Mouse (Mus musculus): ENCODE measurements at regions not wholly inside any gene's neighbourhood (a gene's known extent, or its start where the extent isn't known, plus 50 kb on each side); places are given as distances from the start of the nearest gene placed in this dataset.

DNA sequence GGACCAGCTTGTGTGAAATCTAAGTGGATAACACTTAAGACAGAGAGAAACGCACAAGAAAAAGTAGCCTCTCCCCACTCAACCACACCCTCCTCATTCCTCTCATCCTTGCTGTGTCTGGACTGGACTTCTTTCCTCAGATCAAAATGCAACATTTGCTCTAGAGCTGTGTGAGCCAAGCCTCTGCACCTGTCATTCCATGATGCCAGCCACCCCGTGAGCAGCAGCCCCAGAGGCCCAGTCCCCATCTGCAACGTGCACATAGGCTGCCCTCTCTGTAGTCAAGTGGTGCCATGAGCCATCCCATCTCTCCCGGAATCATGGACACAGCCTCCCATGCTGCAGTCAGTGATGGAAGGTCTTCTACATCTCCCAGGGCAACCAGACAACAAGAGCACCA lies 55.1 kb upstream of the Gpc1 start:
- Histone ChIP-seq H3K27me3 (replicated peaks) (peaks cover 70% of the 10 kb centered on the region), H3K9me3 (no peaks in the 10 kb centered on the region), H3K4me1 (peaks cover 19% of the 10 kb centered on the region), H3K36me3 (replicated peaks; ENCODE audit: low read length) (no peaks in the 10 kb centered on the region), H3K4me3 (replicated peaks) (no peak overlapping the region)
- TF ChIP-seq GATA1 (IDR thresholded peaks at IDR 0.05; ENCODE audit: borderline replicate concordance, low read length) (no peak), FLI1 (IDR thresholded peaks at IDR 0.05; ENCODE audit: low read length) (no peak)

DNA sequence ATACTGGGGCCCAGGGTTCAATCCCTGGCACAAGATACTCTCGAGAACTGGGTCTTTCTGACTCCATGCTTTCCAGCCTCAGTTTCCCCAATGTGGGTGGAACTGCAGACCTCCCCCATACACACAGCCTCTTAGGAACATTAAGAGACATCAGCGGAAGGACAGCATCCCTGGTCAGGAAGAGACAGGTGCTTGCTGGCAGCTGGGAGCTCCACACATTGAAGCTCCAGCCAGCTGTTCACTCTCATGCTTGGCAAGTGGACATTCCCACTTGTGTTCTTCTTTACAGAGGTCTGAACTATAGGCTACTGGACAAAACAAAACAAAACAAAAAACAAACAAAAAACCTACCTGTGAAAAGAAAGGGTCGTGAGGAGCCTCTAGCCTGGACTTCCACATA lies 55.5 kb upstream of the Gpc1 start:
- Histone ChIP-seq H3K36me3 (replicated peaks; ENCODE audit: low read length) (no peaks in the 10 kb centered on the region), H3K4me3 (replicated peaks) (no peak overlapping the region), H3K27me3 (replicated peaks) (peaks cover 72% of the 10 kb centered on the region), H3K9me3 (no peaks in the 10 kb centered on the region), H3K4me1 (peaks cover 19% of the 10 kb centered on the region)
- TF ChIP-seq FLI1 (IDR thresholded peaks at IDR 0.05; ENCODE audit: low read length) (no peak), GATA1 (IDR thresholded peaks at IDR 0.05; ENCODE audit: borderline replicate concordance, low read length) (no peak)

DNA sequence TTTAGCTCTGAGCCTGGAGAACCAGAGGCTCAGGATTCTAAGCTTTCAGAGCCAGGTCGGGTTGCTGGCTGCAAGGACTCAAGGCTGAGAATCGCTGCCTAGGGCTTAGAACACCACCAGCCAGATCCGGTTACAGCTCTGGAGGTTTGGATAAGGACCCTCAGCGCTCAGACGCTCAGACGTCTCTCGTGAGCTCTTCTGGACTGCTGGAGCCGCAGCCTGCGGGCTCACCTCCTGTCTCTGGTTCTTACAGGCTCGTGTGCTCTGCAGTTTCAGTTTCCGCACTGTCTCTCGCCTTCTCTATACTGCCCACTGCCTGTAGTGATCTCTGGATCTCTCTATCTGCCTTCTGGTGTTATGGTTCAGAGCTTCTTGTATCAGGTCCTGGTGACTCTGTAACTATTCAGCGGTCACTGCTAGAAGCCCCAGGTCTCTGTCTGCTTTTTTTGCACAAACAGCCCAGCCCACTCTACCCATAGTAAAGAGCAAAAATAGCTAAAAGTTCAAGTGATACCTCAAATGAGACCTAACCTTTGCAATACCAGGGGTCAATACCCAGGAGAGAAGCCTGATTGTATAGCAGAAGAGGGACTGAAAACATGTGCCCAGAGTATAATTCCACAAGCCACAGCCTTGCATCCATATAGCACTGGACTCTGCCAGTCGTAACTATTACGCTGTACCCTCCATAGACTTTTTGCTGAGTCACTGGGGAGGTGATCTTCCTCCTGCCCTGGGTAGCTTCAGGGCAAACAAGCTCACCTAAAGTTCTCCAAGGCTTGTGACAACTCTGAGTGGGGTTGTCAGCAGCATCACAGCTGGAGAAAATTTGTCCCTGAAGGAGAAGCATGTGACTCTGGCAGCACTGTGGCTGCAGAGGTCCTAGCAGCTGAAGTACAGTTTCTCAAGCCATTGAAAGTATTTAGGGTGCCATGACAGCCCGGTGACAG lies 56.4 kb upstream of the Gpc1 start:
- no peak for TF ChIP-seq GATA1 (IDR thresholded peaks at IDR 0.05; ENCODE audit: borderline replicate concordance, low read length)
- no peak for TF ChIP-seq FLI1 (IDR thresholded peaks at IDR 0.05; ENCODE audit: low read length)
- peak overlapping the region; percentile 86 for H3K4me3 ChIP-seq (replicated peaks)
- H3K36me3 ChIP-seq (replicated peaks; ENCODE audit: low read length): no peaks in the 10 kb centered on the region

DNA sequence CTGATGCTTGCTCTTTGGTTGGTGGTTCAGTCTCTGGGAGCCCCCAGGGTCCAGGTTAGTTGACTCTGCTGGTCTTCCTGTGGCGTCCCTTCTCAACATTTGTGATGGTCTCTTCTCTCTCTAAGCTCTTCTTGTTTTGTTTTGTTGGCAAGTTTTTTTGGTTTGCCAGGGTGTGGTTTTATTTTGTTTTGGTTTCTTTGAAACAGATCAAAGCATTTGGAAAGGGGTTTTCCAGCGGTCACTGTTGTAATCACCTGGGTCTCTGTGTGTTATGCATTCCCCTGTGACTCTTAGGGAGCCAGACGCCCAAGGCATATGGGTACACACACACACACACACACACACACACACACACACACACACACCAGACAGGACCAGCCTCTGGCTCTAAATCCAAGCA lies 57.4 kb upstream of the Gpc1 start:
- H3K4me3 ChIP-seq (replicated peaks): no peak overlapping the region
- TF ChIP-seq FLI1 (IDR thresholded peaks at IDR 0.05; ENCODE audit: low read length) (no peak), GATA1 (IDR thresholded peaks at IDR 0.05; ENCODE audit: borderline replicate concordance, low read length) (no peak)
- H3K27me3 ChIP-seq (replicated peaks): peaks cover 77% of the 10 kb centered on the region

More for the DNA sequence above, 56.4 kb upstream of the Gpc1 start:
- H3K9me3 ChIP-seq: no peaks in the 10 kb centered on the region
- peaks cover 19% of the 10 kb centered on the region for H3K4me1 ChIP-seq
- H3K27me3 ChIP-seq (replicated peaks): peaks cover 72% of the 10 kb centered on the region

DNA sequence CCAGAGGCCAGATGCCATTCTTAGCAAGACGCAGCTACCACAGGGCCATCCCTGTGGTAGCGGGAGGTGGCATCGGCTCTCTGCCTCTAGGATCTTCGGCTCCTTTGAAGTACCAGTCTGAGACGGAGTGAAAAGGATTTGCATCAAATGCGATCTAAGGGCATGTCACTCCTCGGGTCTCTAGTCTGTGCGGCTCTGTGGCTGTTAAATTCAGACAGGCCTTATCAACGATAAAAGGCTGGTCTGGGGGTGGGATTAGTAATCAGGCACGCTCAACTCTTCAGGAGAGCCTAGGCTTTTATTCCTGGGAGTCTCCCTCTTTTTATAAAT lies 58.7 kb upstream of the Gpc1 start:
- Histone ChIP-seq H3K9me3 (no peaks in the 10 kb centered on the region), H3K27me3 (replicated peaks) (peaks cover 79% of the 10 kb centered on the region)
- no peak for TF ChIP-seq FLI1 (IDR thresholded peaks at IDR 0.05; ENCODE audit: low read length)

More for the DNA sequence above, 57.4 kb upstream of the Gpc1 start:
- Histone ChIP-seq H3K9me3 (no peaks in the 10 kb centered on the region), H3K4me1 (peaks cover 19% of the 10 kb centered on the region), H3K36me3 (replicated peaks; ENCODE audit: low read length) (no peaks in the 10 kb centered on the region)

DNA sequence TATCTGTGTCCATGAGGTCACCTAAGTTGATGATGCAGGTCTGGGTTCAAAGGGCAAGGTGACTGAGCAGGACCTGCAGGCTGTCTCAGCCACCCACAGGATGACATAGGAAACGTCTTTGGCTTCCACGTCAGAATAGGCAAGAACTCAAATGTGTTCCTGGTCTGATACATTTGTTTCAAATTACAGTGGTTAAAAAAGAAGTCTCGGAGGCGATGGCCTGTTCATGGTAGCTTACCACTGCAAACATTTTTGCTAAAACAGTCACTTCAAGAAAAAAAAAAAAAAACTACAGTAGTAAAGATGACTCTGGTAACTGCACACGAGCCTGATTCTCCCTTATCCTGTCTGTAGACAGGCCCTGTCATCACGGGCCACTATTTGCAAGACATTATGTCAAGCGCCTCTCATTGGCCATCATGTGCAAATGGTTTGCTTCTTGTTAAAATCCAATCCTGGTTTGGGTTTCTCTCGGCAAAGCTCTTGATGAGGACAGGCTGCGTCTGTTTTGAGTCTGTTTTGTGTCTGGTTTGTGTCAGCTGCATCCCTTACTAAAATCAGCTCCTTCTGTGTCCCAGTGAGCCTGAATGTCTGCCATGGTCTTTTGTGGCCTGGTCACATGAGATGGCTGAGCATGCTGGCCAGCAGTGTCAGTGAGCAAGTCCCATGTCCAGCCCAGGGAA lies 59.2 kb upstream of the Gpc1 start:
- no peak for TF ChIP-seq GATA1 (IDR thresholded peaks at IDR 0.05; ENCODE audit: borderline replicate concordance, low read length)
- no peak for TF ChIP-seq FLI1 (IDR thresholded peaks at IDR 0.05; ENCODE audit: low read length)
- H3K9me3 ChIP-seq: no peaks in the 10 kb centered on the region
- H3K27me3 ChIP-seq (replicated peaks): peaks cover 79% of the 10 kb centered on the region
- H3K36me3 ChIP-seq (replicated peaks; ENCODE audit: low read length): no peaks in the 10 kb centered on the region
- peaks cover 19% of the 10 kb centered on the region for H3K4me1 ChIP-seq
- no peak overlapping the region for H3K4me3 ChIP-seq (replicated peaks)

More for the DNA sequence above, 58.7 kb upstream of the Gpc1 start:
- no peaks in the 10 kb centered on the region for H3K36me3 ChIP-seq (replicated peaks; ENCODE audit: low read length)
- H3K4me3 ChIP-seq (replicated peaks): no peak overlapping the region
- peaks cover 19% of the 10 kb centered on the region for H3K4me1 ChIP-seq

DNA sequence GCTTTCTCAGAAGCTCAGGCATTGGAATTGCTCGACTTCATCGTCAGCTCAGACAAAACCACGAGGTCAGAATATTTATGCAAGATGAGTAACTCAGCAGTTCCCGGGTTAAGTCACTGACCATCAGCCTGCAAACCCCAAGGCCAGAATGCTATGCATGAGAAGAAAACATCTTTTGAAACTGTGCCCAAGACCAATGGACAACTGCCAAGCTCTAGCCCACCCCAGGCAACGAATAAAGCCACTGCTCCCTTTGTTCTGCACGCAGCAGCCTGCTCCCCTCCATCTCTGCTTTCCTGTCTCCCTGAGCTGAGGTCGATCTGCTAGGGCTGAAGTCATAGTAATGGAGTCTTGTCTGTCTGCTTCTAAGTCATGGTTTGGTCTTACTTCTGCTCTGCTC lies 61.7 kb upstream of the Gpc1 start:
- Histone ChIP-seq H3K27me3 (replicated peaks) (peaks cover 75% of the 10 kb centered on the region), H3K9me3 (no peaks in the 10 kb centered on the region), H3K4me1 (peaks cover 11% of the 10 kb centered on the region), H3K4me3 (replicated peaks) (no peak overlapping the region), H3K36me3 (replicated peaks; ENCODE audit: low read length) (no peaks in the 10 kb centered on the region)
- TF ChIP-seq FLI1 (IDR thresholded peaks at IDR 0.05; ENCODE audit: low read length) (no peak), GATA1 (IDR thresholded peaks at IDR 0.05; ENCODE audit: borderline replicate concordance, low read length) (no peak)

DNA sequence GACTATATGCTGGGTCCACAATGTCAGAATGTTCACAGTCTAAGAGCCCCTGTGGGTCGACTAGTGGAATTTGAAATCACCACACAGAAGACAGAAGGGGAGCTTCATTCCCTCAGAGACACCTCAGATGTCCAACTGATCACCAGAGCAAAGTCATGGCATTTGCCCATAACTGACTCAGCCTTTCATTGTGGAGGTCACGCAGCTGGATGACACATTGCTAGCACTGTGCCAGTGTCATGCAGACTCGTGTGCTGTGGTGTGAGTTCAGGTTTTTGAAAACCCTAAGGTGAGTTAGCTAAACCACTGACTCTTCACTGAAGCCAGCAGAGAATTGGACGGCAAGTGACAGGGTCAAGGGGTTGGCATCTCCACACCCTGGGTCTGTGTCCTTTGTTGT lies 62.3 kb upstream of the Gpc1 start:
- Histone ChIP-seq H3K36me3 (replicated peaks; ENCODE audit: low read length) (no peaks in the 10 kb centered on the region), H3K27me3 (replicated peaks) (peaks cover 73% of the 10 kb centered on the region), H3K4me3 (replicated peaks) (no peak overlapping the region), H3K4me1 (peaks cover 6% of the 10 kb centered on the region), H3K9me3 (no peaks in the 10 kb centered on the region)
- TF ChIP-seq FLI1 (IDR thresholded peaks at IDR 0.05; ENCODE audit: low read length) (no peak), GATA1 (IDR thresholded peaks at IDR 0.05; ENCODE audit: borderline replicate concordance, low read length) (no peak)

DNA sequence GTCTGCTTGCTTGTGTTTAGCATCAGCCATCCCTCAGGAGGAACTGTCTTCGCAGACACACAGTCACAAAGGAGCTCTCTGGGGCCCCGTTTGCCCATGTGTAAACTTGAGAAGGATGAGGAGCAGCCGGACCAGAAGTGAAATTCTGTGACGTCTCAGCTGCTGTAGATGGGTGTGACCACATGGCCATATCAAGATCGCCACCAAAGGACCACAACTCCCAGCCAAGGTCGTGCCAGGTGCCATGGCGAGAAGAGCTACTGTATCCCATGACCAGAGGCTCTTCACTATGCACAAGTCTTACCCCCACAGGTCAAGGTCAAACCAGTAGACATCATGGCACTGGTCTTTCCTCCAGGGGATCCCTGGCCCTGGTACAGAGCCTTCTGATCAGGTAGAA lies 64.9 kb upstream of the Gpc1 start:
- Histone ChIP-seq H3K36me3 (replicated peaks; ENCODE audit: low read length) (no peaks in the 10 kb centered on the region), H3K27me3 (replicated peaks) (peaks cover 69% of the 10 kb centered on the region), H3K9me3 (no peaks in the 10 kb centered on the region), H3K4me3 (replicated peaks) (no peak overlapping the region), H3K4me1 (peaks cover 2% of the 10 kb centered on the region)
- no peak for TF ChIP-seq FLI1 (IDR thresholded peaks at IDR 0.05; ENCODE audit: low read length)
- TF ChIP-seq GATA1 (IDR thresholded peaks at IDR 0.05; ENCODE audit: borderline replicate concordance, low read length): no peak
